Mouse (Mus musculus) MEL (cell line): ENCODE data around the gene Nt5c3b. TPM values are rescaled to one million over a fixed set of nuclear protein-coding genes. Genes with fewer than 3 reads are reported as not detected.

Experiments
- DNase-seq: peaks from one replicate; pipeline ENCODE4 v3.0.0; 2011; ENCODE audit warnings: low read depth, low spot score
- H3K27ac ChIP-seq: 2 replicates; pipeline ENCODE4 v1.5.1; 2012; ENCODE audit warnings: low read depth, mild to moderate bottlenecking, control low read depth, low read length, moderate library complexity; ENCODE audit not compliant: control insufficient read depth
- H3K27me3 ChIP-seq, 2 experiments: fragments of 150-350 bp in 1 of 2; sonication (generic) in 1 of 2; 2 replicates each; pipeline ENCODE4 v1.6.1; 2012; ENCODE audit warnings: low read length in 2 of 2, mild to moderate bottlenecking in 2 of 2, improper control_type of control experiment in 1 of 2, moderate library complexity in 1 of 2; ENCODE audit not compliant: insufficient read depth in 2 of 2, control insufficient read depth in 1 of 2
- H3K36me3 ChIP-seq, 2 experiments: 2 replicates each; pipeline ENCODE4 v1.6.1; 2012 to 2014; ENCODE audit warnings: low read length in 2 of 2, improper control_type of control experiment in 1 of 2, inconsistent platforms in 1 of 2, mild to moderate bottlenecking in 1 of 2; ENCODE audit not compliant: insufficient read depth in 2 of 2, control insufficient read depth in 1 of 2
- H3K4me1 ChIP-seq, 2 experiments: fragments of 150-350 bp in 1 of 2; sonication (generic) in 1 of 2; 2 replicates each; pipeline ENCODE4 v1.6.1; 2012; ENCODE audit warnings: low read length in 2 of 2, improper control_type of control experiment in 1 of 2, mild to moderate bottlenecking in 1 of 2; ENCODE audit not compliant: insufficient read depth in 2 of 2, control insufficient read depth in 1 of 2
- H3K4me3 ChIP-seq, 2 experiments: fragments of 150-350 bp in 1 of 2; sonication (generic) in 1 of 2; 2 replicates each; pipeline ENCODE4 v1.5.1; 2012; ENCODE audit warnings: low read depth in 2 of 2, low read length in 2 of 2, mild to moderate bottlenecking in 2 of 2, moderate library complexity in 2 of 2, control low read depth in 1 of 2, improper control_type of control experiment in 1 of 2; ENCODE audit not compliant: control insufficient read depth in 1 of 2, insufficient read depth in 1 of 2
- H3K79me2 ChIP-seq: 2 replicates; pipeline ENCODE4 v1.6.1; 2012; ENCODE audit warnings: mild to moderate bottlenecking, low read length, moderate library complexity; ENCODE audit not compliant: control insufficient read depth, poor library complexity, insufficient read depth
- H3K9ac ChIP-seq: 2 replicates; pipeline ENCODE4 v1.6.1; 2012; ENCODE audit warnings: low read depth, mild to moderate bottlenecking, control low read depth, low read length, moderate library complexity; ENCODE audit not compliant: control insufficient read depth, poor library complexity, severe bottlenecking
- H3K9me3 ChIP-seq: fragments of 150-350 bp; sonication (generic); replicated peaks from 2 replicates; pipeline ENCODE4 v1.6.1; 2012; ENCODE audit warnings: mild to moderate bottlenecking, low read length, improper control_type of control experiment, moderate library complexity; ENCODE audit not compliant: insufficient read depth
- BHLHE40 ChIP-seq: IDR thresholded peaks from 2 replicates; pipeline ENCODE4 v1.6.1; 2012; ENCODE audit warnings: low read depth, mild to moderate bottlenecking, inconsistent platforms, low read length, improper control_type of control experiment, borderline replicate concordance
- CHD2 ChIP-seq: IDR thresholded peaks from 2 replicates; pipeline ENCODE4 v1.6.1; 2011; ENCODE audit warnings: low read length, improper control_type of control experiment
- CTCF ChIP-seq, 3 experiments: IDR thresholded peaks in 2 of 3; conservative IDR thresholded peaks in 1 of 3; 2 replicates each; pipeline ENCODE4 v1.5.1; 2011 to 2012; ENCODE audit warnings: low read length in 3 of 3, low read depth in 2 of 3, mild to moderate bottlenecking in 2 of 3, improper control_type of control experiment in 1 of 3, inconsistent platforms in 1 of 3, mixed read lengths in 1 of 3, moderate library complexity in 1 of 3; ENCODE audit not compliant: control insufficient read depth in 1 of 3, insufficient read depth in 1 of 3, poor library complexity in 1 of 3, severe bottlenecking in 1 of 3
- ELF1 ChIP-seq: IDR thresholded peaks from 2 replicates; pipeline ENCODE4 v1.6.1; 2014; ENCODE audit warnings: low read depth, mild to moderate bottlenecking, inconsistent platforms, low read length, improper control_type of control experiment, moderate library complexity
- HCFC1 ChIP-seq: IDR thresholded peaks from 2 replicates; pipeline ENCODE4 v1.6.1; 2012; ENCODE audit warnings: low read depth, mild to moderate bottlenecking, inconsistent platforms, low read length, improper control_type of control experiment, moderate library complexity
- KAT2A ChIP-seq: conservative IDR thresholded peaks from 2 replicates; pipeline ENCODE4 v1.6.1; 2012; ENCODE audit warnings: low read depth, low read length, improper control_type of control experiment, inconsistent platforms
- MAX ChIP-seq: IDR thresholded peaks from 2 replicates; pipeline ENCODE4 v1.6.1; 2011; ENCODE audit warnings: low read length, improper control_type of control experiment
- MAZ ChIP-seq: IDR thresholded peaks from 2 replicates; pipeline ENCODE4 v1.6.1; 2012; ENCODE audit warnings: low read depth, mild to moderate bottlenecking, inconsistent platforms, low read length, improper control_type of control experiment
- MXI1 ChIP-seq: IDR thresholded peaks from 2 replicates; pipeline ENCODE4 v1.6.1; 2011; ENCODE audit warnings: mild to moderate bottlenecking, low read depth, low read length, improper control_type of control experiment
- NELFE ChIP-seq: IDR thresholded peaks from 2 replicates; pipeline ENCODE4 v1.6.1; 2011; ENCODE audit warnings: low read depth, low read length, improper control_type of control experiment
- NRF1 ChIP-seq: IDR thresholded peaks from 2 replicates; pipeline ENCODE4 v1.6.1; 2014; ENCODE audit warnings: low read depth, mild to moderate bottlenecking, inconsistent platforms, low read length, improper control_type of control experiment, moderate library complexity; ENCODE audit not compliant: poor library complexity, insufficient read depth, severe bottlenecking
- POLR2A ChIP-seq, 2 experiments: IDR thresholded peaks; 2 replicates each; pipeline ENCODE4 v1.6.1; 2011 to 2012; ENCODE audit warnings: low read length in 2 of 2, mild to moderate bottlenecking in 2 of 2, control low read depth in 1 of 2, improper control_type of control experiment in 1 of 2, low read depth in 1 of 2, moderate library complexity in 1 of 2; ENCODE audit not compliant: control insufficient read depth in 1 of 2, insufficient read depth in 1 of 2, poor library complexity in 1 of 2
- SIN3A ChIP-seq: IDR thresholded peaks from 2 replicates; pipeline ENCODE4 v1.6.1; 2012; ENCODE audit warnings: low read length, improper control_type of control experiment, inconsistent platforms
- TBP ChIP-seq: IDR thresholded peaks from 2 replicates; pipeline ENCODE4 v1.8.0; 2011; ENCODE audit warnings: low read depth, low read length, improper control_type of control experiment
- UBTF ChIP-seq: IDR thresholded peaks from 2 replicates; pipeline ENCODE4 v1.6.1; 2012; ENCODE audit warnings: low read depth, mild to moderate bottlenecking, inconsistent platforms, low read length, improper control_type of control experiment, moderate library complexity, borderline replicate concordance; ENCODE audit not compliant: insufficient read depth
- USF1 ChIP-seq: IDR thresholded peaks from 2 replicates; pipeline ENCODE4 v1.6.1; 2014; ENCODE audit warnings: low read depth, mild to moderate bottlenecking, inconsistent platforms, low read length, improper control_type of control experiment, moderate library complexity
- USF2 ChIP-seq, 2 experiments: IDR thresholded peaks; 2 replicates each; pipeline ENCODE4 v1.6.1; 2011 to 2012; ENCODE audit warnings: improper control_type of control experiment in 2 of 2, low read length in 2 of 2, borderline replicate concordance in 1 of 2, inconsistent platforms in 1 of 2, low read depth in 1 of 2, mild to moderate bottlenecking in 1 of 2; ENCODE audit not compliant: insufficient read depth in 1 of 2
- polyA plus RNA-seq, 2 experiments: library from polyadenylated mRNA; stranded (reverse) in 1 of 2; unstranded in 1 of 2; fragments of >175 nt in 1 of 2; fragments of >200 nt in 1 of 2; gene quantifications; 2 replicates each; pipeline versions ENCODE4 v1.2.1 to v1.2.4; 2012; ENCODE audit warnings: low replicate concordance in 2 of 2, low read depth in 1 of 2; ENCODE audit not compliant: insufficient read length in 2 of 2, insufficient read depth in 1 of 2, missing spikeins in 1 of 2
- total RNA-seq: library from RNA; depleted of rRNA; stranded (reverse); fragments of 300-350 nt; gene quantifications from 2 replicates; pipeline ENCODE4 v1.2.3, GENCODE M21; 2012

Gene Nt5c3b
- total and polyA plus RNA-seq, 3 experiments: 61.3 to 287 (median 79.2) TPM

GRCm38 (mm10) chr11:100397600-100398389, 43.8 kb downstream of the Nt5c3b start, which contains the start of gene Jup:
Gene Jup, minus strand, starts transcription at chr11:100397763.
- Histone ChIP-seq H3K9me3 (no peaks in the 10 kb centered on the region), H3K4me3 (peak within 1 kb of the TSS; percentile 43 to 74), H3K27me3 (no peaks in the 10 kb centered on the region), H3K9ac (peak within 1 kb of the TSS; percentile 67), H3K79me2 (no peaks in the 10 kb centered on the region), H3K36me3 (peaks cover 0 to 39% of the 10 kb centered on the region in 2 experiments; a peak in 2 of 4 replicates), H3K27ac (no peak within 1 kb of the TSS), H3K4me1 (peaks cover 20 to 74% of the 10 kb centered on the region in 2 experiments)
- peak; percentile 100 for DNase-seq
- TF ChIP-seq MXI1: 0 out of 2 replicates have a peak, but pooled peaks have one; percentile 55
- peak; percentile 70 for TF ChIP-seq TBP
- peak; percentile 50; the same call in 1 of the 2 replicates for TF ChIP-seq USF1
- TF ChIP-seq UBTF: peak; percentile 89; the same call in 1 of the 2 replicates
- peak; percentile 33; the same call in 1 of the 2 replicates for TF ChIP-seq ELF1
- peak; percentile 69; the same call in 1 of the 2 replicates for TF ChIP-seq HCFC1
- 0 out of 2 replicates have a peak, but pooled peaks have one; percentile 6 for TF ChIP-seq NRF1
- TF ChIP-seq SIN3A: peak; percentile 65
- TF ChIP-seq BHLHE40: no peak
- peak; percentile 79; the same call in 1 of the 2 replicates for TF ChIP-seq MAZ
- TF ChIP-seq MAX: 0 out of 2 replicates have a peak, but pooled peaks have one; percentile 29
- no peak; the same call in 1 of the 2 replicates for TF ChIP-seq NELFE
- TF ChIP-seq USF2 (IDR thresholded peaks at IDR 0.05; ENCODE audit: borderline replicate concordance in 1 of 2, insufficient read depth in 1 of 2, low read depth in 1 of 2, low read length in 2 of 2): no peak
- 0 out of 6 replicates have a peak, but pooled peaks of 1 of the 3 experiments have one; percentile 2 for TF ChIP-seq CTCF (IDR thresholded peaks at IDR 0.05 in 2 of 3, conservative IDR thresholded peaks at IDR 0.05 in 1 of 3; ENCODE audit: control insufficient read depth in 1 of 3, insufficient read depth in 1 of 3, low read depth in 2 of 3, low read length in 3 of 3, poor library complexity in 1 of 3, severe bottlenecking in 1 of 3)
- TF ChIP-seq CHD2: peak; percentile 87
- TF ChIP-seq POLR2A (IDR thresholded peaks at IDR 0.05; ENCODE audit: control insufficient read depth in 1 of 2, insufficient read depth in 1 of 2, low read depth in 1 of 2, low read length in 2 of 2, poor library complexity in 1 of 2): peak; percentile 68 to 76; a peak in 3 of 4 replicates
- no peak; the same call in 1 of the 2 replicates for TF ChIP-seq KAT2A
